ENCODE assay signal across 11 mouse cellular contexts in the genomic region with DNA sequence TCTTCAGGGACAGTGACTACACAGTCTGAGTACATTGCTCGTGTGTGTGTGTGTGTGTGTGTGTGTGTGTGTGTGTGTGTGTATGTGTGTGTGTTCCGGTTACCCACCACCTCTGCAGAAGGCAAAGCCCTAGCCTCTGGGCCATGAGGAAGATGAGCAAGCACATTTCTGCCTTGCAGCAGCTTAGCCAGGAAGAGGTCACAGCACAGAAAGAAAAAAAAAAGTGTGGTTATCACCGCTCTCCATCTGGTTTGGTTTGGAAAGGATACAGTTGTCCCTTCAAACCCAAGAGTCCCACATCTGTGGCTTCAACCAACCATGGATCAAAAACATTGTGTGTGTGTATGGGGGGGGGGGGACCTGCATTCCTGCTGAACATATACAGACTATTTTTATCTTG.
"Had no signal": no experiment of that assay in that cellular context is flagged by ENCODE, and none has a peak within 500 bp of the region (broad histone marks: within the 10 kb centered on the region; RNA-seq: fewer than 3 reads in every experiment).

No protein-coding gene starts in this region.

- H3K27me3 ChIP-seq: limb, embryonic 13.5 days; neural tube, embryonic 13.5 days had no signal

- H3K27ac ChIP-seq: limb, embryonic 13.5 days; neural tube, embryonic 13.5 days had no signal

- H3K9me3 ChIP-seq: limb, embryonic 13.5 days; neural tube, embryonic 13.5 days had no signal

- H3K4me3 ChIP-seq: limb, embryonic 13.5 days; neural tube, embryonic 13.5 days had no signal

- H3K4me2 ChIP-seq: limb, embryonic 13.5 days; liver, embryonic 11.5 days; midbrain, embryonic 11.5 days; neural tube, embryonic 13.5 days had no signal

- H3K9ac ChIP-seq: limb, embryonic 13.5 days; neural tube, embryonic 13.5 days had no signal

- H3K36me3 ChIP-seq: limb, embryonic 13.5 days; neural tube, embryonic 13.5 days had no signal

- ATAC-seq: midbrain, embryonic 16.5 days had no signal

- DNase-seq: kidney, adult 11 months; kidney, postnatal 10 days; left cerebral cortex, postnatal 4 days; lung, adult 18-20 months; right cerebral cortex, postnatal 25 days; thymus, postnatal 25 days had no signal
